Mouse (Mus musculus): ENCODE measurements at regions not wholly inside any gene's neighbourhood (a gene's known extent, or its start where the extent isn't known, plus 50 kb on each side); places are given as distances from the start of the nearest gene placed in this dataset.

GRCm38 (mm10) chrX:60833456-60833855 is 59.8 kb downstream of the Sox3 start:
- no peak for DNase-seq (ENCODE audit: low read depth, low spot score)

GRCm38 (mm10) chrX:60831330-60832027 is 61.8 kb downstream of the Sox3 start:
- DNase-seq (ENCODE audit: low read depth, low spot score): no peak

DNA sequence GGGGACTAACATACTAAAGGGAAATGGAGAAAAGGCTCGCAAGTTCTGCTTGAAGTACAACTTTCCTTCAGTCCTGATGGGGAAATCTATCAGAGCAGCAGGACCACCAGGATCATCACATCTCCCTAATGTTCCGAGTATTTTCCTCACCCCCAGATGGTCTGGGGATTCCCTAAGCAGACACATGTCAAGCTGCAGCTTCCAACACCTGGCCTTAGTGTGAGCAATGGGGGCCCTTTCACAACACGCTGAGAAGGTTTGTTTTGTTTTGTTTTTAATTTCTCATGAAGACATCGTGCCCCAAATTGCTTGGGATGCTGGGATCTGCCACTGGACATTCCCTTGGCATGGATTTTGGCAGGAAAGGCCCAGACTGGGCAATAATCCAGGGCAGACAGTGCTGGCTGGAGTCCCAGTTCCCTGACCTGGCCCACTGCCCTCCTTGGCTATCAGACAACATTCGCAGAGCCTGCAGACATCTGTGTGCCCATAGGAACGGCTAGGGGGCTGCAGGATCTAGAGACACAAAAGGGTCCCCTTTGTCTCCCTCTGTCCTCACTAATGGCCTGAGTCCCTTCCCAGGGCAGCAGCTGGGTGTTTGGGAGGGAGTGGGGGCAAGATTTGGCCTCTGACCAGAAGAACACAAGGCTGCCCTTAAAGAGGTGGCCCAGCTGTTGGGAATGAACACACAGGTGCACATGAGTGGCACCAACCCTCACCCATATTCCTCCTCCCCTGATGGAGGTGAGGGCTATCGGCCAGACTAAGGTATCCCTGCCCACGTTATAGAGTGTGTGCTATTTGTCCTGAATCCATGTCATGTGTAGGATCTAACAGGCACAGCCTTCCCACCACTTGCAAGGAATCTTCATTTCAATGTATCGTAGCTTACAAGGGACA is 67.8 kb downstream of the Sox3 start:
- peak; percentile 16 for DNase-seq (ENCODE audit: low read depth, low spot score)

DNA sequence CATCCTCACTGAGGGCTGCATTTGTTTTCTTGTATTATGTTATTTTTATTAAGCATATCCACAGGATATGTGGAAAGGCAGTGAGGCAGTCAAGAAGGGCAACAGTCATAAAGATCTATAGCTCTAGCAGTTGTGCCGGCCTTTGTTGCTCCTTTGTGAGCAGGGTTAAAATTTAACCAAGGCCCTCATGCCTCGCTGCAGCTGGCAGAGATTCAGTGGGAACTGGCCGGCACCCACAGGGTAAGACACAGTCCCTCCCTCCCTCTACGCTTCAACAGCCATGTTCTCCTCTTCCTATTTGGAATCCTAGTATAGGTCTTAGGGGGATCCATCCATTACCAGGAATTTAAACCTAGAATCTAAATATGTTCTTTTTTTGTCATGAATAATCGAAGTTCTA is 94.7 kb downstream of the Sox3 start:
- no peak for DNase-seq (ENCODE audit: low read depth, low spot score)

DNA sequence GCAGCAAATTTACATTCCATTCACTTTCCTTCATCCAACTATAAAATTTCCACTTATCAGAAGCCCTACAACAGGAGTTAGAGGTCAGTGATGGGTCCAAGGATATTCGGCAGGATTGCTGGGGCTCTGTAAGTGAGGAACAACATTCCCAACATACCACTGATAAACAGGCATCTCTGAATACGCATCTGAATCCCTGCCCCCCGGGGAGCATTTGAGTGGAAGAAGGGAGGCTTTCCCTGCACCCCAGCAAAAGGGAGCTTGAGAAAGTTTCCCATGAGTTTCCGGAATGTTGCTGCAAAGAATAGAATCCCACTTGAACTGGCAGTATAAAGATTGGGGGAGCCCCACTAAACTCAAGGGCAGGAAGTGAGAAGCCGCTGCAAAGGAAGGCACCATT is 112.5 kb downstream of the Sox3 start:
- DNase-seq (ENCODE audit: low read depth, low spot score): no peak

GRCm38 (mm10) chrX:60780161-60780560 is 113.1 kb downstream of the Sox3 start:
- no peak for DNase-seq (ENCODE audit: low read depth, low spot score)

GRCm38 (mm10) chrX:60773645-60774044 is 119.6 kb downstream of the Sox3 start:
- DNase-seq (ENCODE audit: low read depth, low spot score): no peak

GRCm38 (mm10) chrX:60772439-60772838 is 120.8 kb downstream of the Sox3 start:
- DNase-seq (ENCODE audit: low read depth, low spot score): no peak

- no peak for DNase-seq (ENCODE audit: low read depth, low spot score)
These were observed 142.8 kb downstream of the Sox3 start for GRCm38 (mm10) chrX:60750456-60750855.

GRCm38 (mm10) chrX:60743971-60744370 is 149.3 kb downstream of the Sox3 start:
- no peak for DNase-seq (ENCODE audit: low read depth, low spot score)

- no peak for DNase-seq (ENCODE audit: low read depth, low spot score)
These were observed 150.1 kb downstream of the Sox3 start for GRCm38 (mm10) chrX:60743020-60743707.

DNA sequence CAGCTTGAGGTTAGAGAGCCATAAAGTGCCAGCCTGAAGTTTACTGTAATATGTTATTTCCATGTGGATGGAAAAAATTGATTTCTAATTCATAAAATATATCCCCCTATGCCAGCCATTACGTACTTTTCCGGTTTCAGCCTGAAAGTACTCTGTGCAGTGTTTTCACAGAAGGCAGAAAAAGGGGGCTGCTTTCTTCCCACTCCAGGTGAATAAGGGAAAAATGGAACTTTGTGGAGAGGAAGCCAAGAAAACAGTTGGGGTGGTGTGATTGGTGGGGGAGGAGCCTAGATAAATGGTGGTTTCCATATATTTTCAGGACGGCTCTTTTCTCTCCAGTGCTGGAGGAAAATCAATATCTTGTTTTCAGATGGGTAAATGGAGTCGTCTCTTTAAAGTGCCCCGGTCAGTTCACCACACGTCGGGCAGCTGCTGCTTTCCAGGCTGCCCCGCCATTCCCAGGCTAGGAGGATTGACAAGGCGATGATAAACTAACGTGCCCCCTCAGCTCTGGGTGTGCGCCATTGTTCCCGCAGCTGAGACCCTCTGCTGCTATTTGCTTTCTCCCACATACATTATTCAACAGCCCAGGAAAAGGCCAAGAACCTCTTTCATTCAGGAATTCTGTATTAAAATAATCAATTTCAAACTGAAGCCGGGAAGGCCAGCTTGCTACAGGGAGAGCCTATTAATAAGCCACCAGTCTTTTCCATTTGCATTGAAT is 127.1 kb upstream of the Atp11c start:
- no peak for DNase-seq (ENCODE audit: low read depth, low spot score)

- DNase-seq (ENCODE audit: low read depth, low spot score): no peak
These were observed 126.3 kb upstream of the Atp11c start for GRCm38 (mm10) chrX:60718794-60719193.

GRCm38 (mm10) chrX:60718156-60718769 is 125.8 kb upstream of the Atp11c start:
- no peak for DNase-seq (ENCODE audit: low read depth, low spot score)

- DNase-seq (ENCODE audit: low read depth, low spot score): no peak
These were observed 88.7 kb upstream of the Atp11c start for GRCm38 (mm10) chrX:60681036-60681706.

GRCm38 (mm10) chrX:60644726-60645318 is 52.3 kb upstream of the Atp11c start:
- DNase-seq (ENCODE audit: low read depth, low spot score): no peak

Measured in brain, embryonic 18.5 days (tissue).